Mouse (Mus musculus) heart, postnatal 0 days (tissue): Measurements from ENCODE around the gene Pfkl.

Source experiments
- CTCF ChIP-seq: IDR thresholded peaks from 2 replicates; pipeline ENCODE4 v1.5.1; 2016; ENCODE audit warnings: antibody characterized with exemption, control low read depth, low read depth
- EP300 ChIP-seq: IDR thresholded peaks from 2 replicates; pipeline ENCODE4 v1.6.1; 2016; ENCODE audit warnings: antibody characterized with exemption, low read depth

- TF ChIP-seq CTCF (no peak), EP300 (no peak)
These were observed 33.0 kb upstream of the Pfkl start for GRCm38 (mm10) chr10:78042697-78043405.
